Mouse (Mus musculus) liver, adult 2 months (tissue): ENCODE measurements around the gene Calcrl. TPM values are rescaled to one million over a fixed set of nuclear protein-coding genes. Genes with fewer than 3 reads are reported as not detected.
A peak's percentile ranks its signal among the peaks of the same experiment; 100 is the strongest.

Experiments
- DNase-seq: peaks from one replicate; pipeline ENCODE4 v3.0.0-alpha.2; 2011; ENCODE audit warnings: low read depth, low spot score; ENCODE audit errors: extremely low read depth
- H3K27ac ChIP-seq: fragments of 200-500 bp; replicated peaks from 2 replicates; pipeline ENCODE4 v1.5.1; 2012; ENCODE audit warnings: low read depth, mild to moderate bottlenecking, control low read depth, inconsistent platforms, low read length; ENCODE audit not compliant: insufficient read depth
- H3K27me3 ChIP-seq: fragments of 200-500 bp; 2 replicates; pipeline ENCODE4 v1.6.1; 2012; ENCODE audit warnings: mild to moderate bottlenecking, moderate library complexity, low read length, inconsistent platforms; ENCODE audit not compliant: control insufficient read depth, insufficient read depth
- H3K36me3 ChIP-seq: fragments of 200-500 bp; 2 replicates; pipeline ENCODE4 v1.6.1; 2012; ENCODE audit warnings: low read length, inconsistent platforms; ENCODE audit not compliant: control insufficient read depth, insufficient read depth
- H3K4me1 ChIP-seq: fragments of 200-500 bp; 2 replicates; pipeline ENCODE4 v1.6.1; 2011; ENCODE audit warnings: low read length; ENCODE audit not compliant: control insufficient read depth, insufficient read depth
- H3K4me3 ChIP-seq: fragments of 200-500 bp; 2 replicates; pipeline ENCODE4 v1.5.1; 2011; ENCODE audit warnings: low read depth, mild to moderate bottlenecking, control low read depth, low read length, moderate library complexity; ENCODE audit not compliant: insufficient read depth
- H3K79me2 ChIP-seq: fragments of 200-500 bp; 2 replicates; pipeline ENCODE4 v1.6.1; 2012; ENCODE audit warnings: inconsistent platforms, mild to moderate bottlenecking, low read length, moderate library complexity; ENCODE audit not compliant: control insufficient read depth, insufficient read depth
- H3K9ac ChIP-seq: fragments of 200-500 bp; 2 replicates; pipeline ENCODE4 v1.6.1; 2012; ENCODE audit warnings: low read depth, mild to moderate bottlenecking, control low read depth, inconsistent platforms, low read length
- CTCF ChIP-seq: fragments of 200-500 bp; IDR thresholded peaks from 2 replicates; pipeline ENCODE4 v1.5.1; 2011; ENCODE audit warnings: low read depth, low read length, control low read depth
- POLR2A ChIP-seq: fragments of 200-500 bp; IDR thresholded peaks from 2 replicates; pipeline ENCODE4 v1.6.1; 2011; ENCODE audit warnings: low read length, control low read depth; ENCODE audit not compliant: insufficient read depth; ENCODE audit errors: extremely low read depth
- WGBS: fragments of 180-500 bp; shearing (Covaris S2); methylation state at CpG from one replicate; pipeline ENCODE4 v1.1.7; 2018; 5-methylcytosine and 5-hydroxymethylcytosine counted together
- polyA plus RNA-seq: library from polyadenylated mRNA; depleted of rRNA; stranded (reverse); fragments of >200 nt; gene quantifications from 2 replicates; pipeline ENCODE4 v1.2.3, GENCODE M21; 2012
- total RNA-seq: library from RNA; depleted of rRNA; stranded (reverse); fragments of >200 nt; gene quantifications from 2 replicates; pipeline ENCODE4 v1.2.3, GENCODE M21; 2014

The Calcrl gene
- total and polyA plus RNA-seq, 2 experiments, result 7.5 to 31.3 TPM

- no peaks in the 10 kb centered on the region for H3K27me3 ChIP-seq
- TF ChIP-seq POLR2A (no peak), CTCF (no peak)
- peak; percentile 6 for DNase-seq
Measured at GRCm38 (mm10) chr2:84459651-84460177, 34.5 kb upstream of the Calcrl start.

GRCm38 (mm10) chr2:84457221-84457620 is 32.0 kb upstream of the Calcrl start:
- 82% methylated on average over 6 of the region's 6 CpGs for WGBS
- TF ChIP-seq POLR2A (no peak), CTCF (no peak)

More at GRCm38 (mm10) chr2:84459651-84460177, 34.5 kb upstream of the Calcrl start:
- no peaks in the 10 kb centered on the region; the same call in 1 of the 2 replicates for H3K79me2 ChIP-seq
- no peak overlapping the region for H3K9ac ChIP-seq
- H3K36me3 ChIP-seq, result no peaks in the 10 kb centered on the region
- H3K27ac ChIP-seq, result no peak overlapping the region
- H3K4me3 ChIP-seq, result no peak overlapping the region
- peaks cover 1% of the 10 kb centered on the region for H3K4me1 ChIP-seq
- 55% methylated on average over 11 of the region's 11 CpGs for whole genome bisulfite sequencing

GRCm38 (mm10) chr2:84455236-84455799 is 30.1 kb upstream of the Calcrl start:
- Histone ChIP-seq H3K4me1 (peaks cover 1% of the 10 kb centered on the region), H3K36me3 (no peaks in the 10 kb centered on the region), H3K79me2 (no peaks in the 10 kb centered on the region), H3K4me3 (no peak overlapping the region), H3K27ac (no peak overlapping the region), H3K9ac (no peak overlapping the region), H3K27me3 (no peaks in the 10 kb centered on the region)
- DNase-seq, result peak; percentile 83
- WGBS, result 4% methylated on average over 5 of the region's 5 CpGs
- peak; percentile 55 for TF ChIP-seq CTCF
- no peak for TF ChIP-seq POLR2A

More at GRCm38 (mm10) chr2:84457221-84457620, 32.0 kb upstream of the Calcrl start:
- H3K9ac ChIP-seq, result no peak overlapping the region
- H3K36me3 ChIP-seq, result no peaks in the 10 kb centered on the region
- H3K4me1 ChIP-seq, result peaks cover 1% of the 10 kb centered on the region
- no peaks in the 10 kb centered on the region for H3K27me3 ChIP-seq
- H3K79me2 ChIP-seq, result no peaks in the 10 kb centered on the region
- H3K4me3 ChIP-seq, result no peak overlapping the region
- no peak for DNase-seq
- H3K27ac ChIP-seq, result no peak overlapping the region

- Histone ChIP-seq H3K9ac (no peak overlapping the region), H3K4me3 (no peak overlapping the region), H3K27me3 (no peaks in the 10 kb centered on the region), H3K79me2 (no peaks in the 10 kb centered on the region), H3K4me1 (peaks cover 1% of the 10 kb centered on the region), H3K36me3 (no peaks in the 10 kb centered on the region), H3K27ac (no peak overlapping the region)
- TF ChIP-seq POLR2A, result no peak
- no peak for TF ChIP-seq CTCF
- 43% methylated on average over 10 of the region's 10 CpGs for WGBS
- peak; percentile 24 for DNase-seq
Measured at GRCm38 (mm10) chr2:84454551-84455235, 29.5 kb upstream of the Calcrl start.

GRCm38 (mm10) chr2:84454051-84454450 is 28.8 kb upstream of the Calcrl start:
- WGBS, result 11% methylated on average over 5 of the region's 5 CpGs
- H3K27ac ChIP-seq, result no peak overlapping the region
- peaks cover 1% of the 10 kb centered on the region for H3K4me1 ChIP-seq
- H3K9ac ChIP-seq, result no peak overlapping the region
- DNase-seq, result peak; percentile 45
- no peak overlapping the region for H3K4me3 ChIP-seq
- TF ChIP-seq CTCF (no peak), POLR2A (no peak)
- H3K27me3 ChIP-seq, result no peaks in the 10 kb centered on the region
- no peaks in the 10 kb centered on the region for H3K79me2 ChIP-seq
- H3K36me3 ChIP-seq, result no peaks in the 10 kb centered on the region

- no peaks in the 10 kb centered on the region for H3K79me2 ChIP-seq
- TF ChIP-seq CTCF (no peak), POLR2A (no peak)
- H3K36me3 ChIP-seq, result no peaks in the 10 kb centered on the region
- WGBS, result 76% methylated on average over 1 of the region's 1 CpGs
- H3K27ac ChIP-seq, result no peak overlapping the region
- H3K9ac ChIP-seq, result no peak overlapping the region
- no peak overlapping the region for H3K4me3 ChIP-seq
- H3K27me3 ChIP-seq, result no peaks in the 10 kb centered on the region
- no peak for DNase-seq
- no peaks in the 10 kb centered on the region for H3K4me1 ChIP-seq
Measured at GRCm38 (mm10) chr2:84445499-84445898, 20.3 kb upstream of the Calcrl start.
